In genomic region chr3:107332960-107333380, GRCm38 (mm10) we compare ENCODE assay signal across 7 mouse cellular contexts. TPM values are rescaled to one million over a fixed set of nuclear protein-coding genes. Genes with fewer than 3 reads are reported as not detected.
DNase-seq lines count a peak whose midpoint lies in the region; ATAC-seq and TF ChIP-seq lines count a peak whose summit lies in the region.

No protein-coding gene starts in this region.

- peak overlapping the region; percentile 95 for H3K4me3 ChIP-seq in embryonic facial prominence, embryonic 11.5 days (ENCODE audit: low read depth, low read length)
- peak overlapping the region; percentile 98 for H3K4me3 ChIP-seq in intestine, postnatal 0 days (ENCODE audit: low read depth, low read length)
- peak overlapping the region; percentile 97 for H3K4me3 ChIP-seq in midbrain, embryonic 11.5 days (ENCODE audit: low read depth, low read length)

- DNase-seq in adrenal gland, postnatal 25 days, result peak; percentile 89
- DNase-seq in embryonic facial prominence, embryonic 11.5 days (ENCODE audit: low spot score), result peak; percentile 100
- DNase-seq in gonadal fat pad, adult 2 months (ENCODE audit: low read depth), result peak; percentile 98
- peak; percentile 97 for DNase-seq in left cerebral cortex, postnatal 4 days
- DNase-seq in midbrain, embryonic 11.5 days (ENCODE audit: low spot score, missing footprints), result peak; percentile 99
- peak; percentile 100 for DNase-seq in skeletal muscle tissue, adult 2 months (ENCODE audit: low read depth, low spot score)

- H3K36me3 ChIP-seq in embryonic facial prominence, embryonic 11.5 days (replicated peaks; ENCODE audit: control insufficient read depth, insufficient read depth, low read depth, low read length), result peaks cover 5% of the 10 kb centered on the region
- peaks cover 5% of the 10 kb centered on the region; the same call in 1 of the 2 replicates for H3K36me3 ChIP-seq in intestine, postnatal 0 days (ENCODE audit: control insufficient read depth, insufficient read depth)
- H3K36me3 ChIP-seq in midbrain, embryonic 11.5 days (ENCODE audit: control insufficient read depth, insufficient read depth, low read length), result peaks cover 9% of the 10 kb centered on the region

- H3K4me1 ChIP-seq in embryonic facial prominence, embryonic 11.5 days (ENCODE audit: control insufficient read depth, insufficient read depth, low read length), result peaks cover 6% of the 10 kb centered on the region
- peaks cover 6% of the 10 kb centered on the region; the same call in 1 of the 2 replicates for H3K4me1 ChIP-seq in intestine, postnatal 0 days (replicated peaks; ENCODE audit: control insufficient read depth, insufficient read depth, low read length)
- peaks cover 26% of the 10 kb centered on the region for H3K4me1 ChIP-seq in midbrain, embryonic 11.5 days (ENCODE audit: control insufficient read depth, insufficient read depth, low read length)

- H3K9ac ChIP-seq in embryonic facial prominence, embryonic 11.5 days (replicated peaks; ENCODE audit: low read length), result peak overlapping the region; percentile 94
- H3K9ac ChIP-seq in intestine, postnatal 0 days (ENCODE audit: low read depth, low read length), result peak overlapping the region; percentile 96
- H3K9ac ChIP-seq in midbrain, embryonic 11.5 days (ENCODE audit: low read length), result peak overlapping the region; percentile 95

- no peaks in the 10 kb centered on the region for H3K9me3 ChIP-seq in embryonic facial prominence, embryonic 11.5 days (replicated peaks; ENCODE audit: control insufficient read depth, low read length)
- H3K9me3 ChIP-seq in intestine, postnatal 0 days (ENCODE audit: control insufficient read depth), result no peaks in the 10 kb centered on the region
- no peaks in the 10 kb centered on the region for H3K9me3 ChIP-seq in midbrain, embryonic 11.5 days (ENCODE audit: control insufficient read depth, low read length)

- intact Hi-C loops in left cerebral cortex, postnatal 4 days (cut with DNase I), result no loop called here

- peak overlapping the region; percentile 97 for H3K27ac ChIP-seq in embryonic facial prominence, embryonic 11.5 days (replicated peaks; ENCODE audit: low read depth, low read length)
- H3K27ac ChIP-seq in intestine, postnatal 0 days (ENCODE audit: low read depth, low read length), result peak overlapping the region; percentile 98
- H3K27ac ChIP-seq in midbrain, embryonic 11.5 days (ENCODE audit: low read depth, low read length), result peak overlapping the region; percentile 97

- ATAC-seq in embryonic facial prominence, embryonic 11.5 days (replicated peaks; ENCODE audit: insufficient number of reproducible peaks, low FRiP score, low TSS enrichment, low read depth), result peak; percentile 96
- peak; percentile 93 for ATAC-seq in intestine, postnatal 0 days
- ATAC-seq in midbrain, embryonic 11.5 days (ENCODE audit: low FRiP score), result peak; percentile 95

- WGBS in embryonic facial prominence, embryonic 11.5 days, result 0% methylated on average over 37 of the region's 37 CpGs
- 0% methylated on average over 37 of the region's 37 CpGs for WGBS in intestine, postnatal 0 days
- under 1% methylated on average over 37 of the region's 37 CpGs for WGBS in midbrain, embryonic 11.5 days

- no peak for TF ChIP-seq CTCF in intestine, postnatal 0 days (IDR thresholded peaks at IDR 0.05; ENCODE audit: low read depth)

- peak overlapping the region; percentile 74; the same call in 1 of the 2 replicates for H3K4me2 ChIP-seq in embryonic facial prominence, embryonic 11.5 days (ENCODE audit: low read depth, low read length)
- H3K4me2 ChIP-seq in intestine, postnatal 0 days (replicated peaks; ENCODE audit: low read depth), result peak overlapping the region; percentile 80
- peak overlapping the region; percentile 78; the same call in 1 of the 2 replicates for H3K4me2 ChIP-seq in midbrain, embryonic 11.5 days

- H3K27me3 ChIP-seq in embryonic facial prominence, embryonic 11.5 days (ENCODE audit: control insufficient read depth, insufficient read depth, low read length), result no peaks in the 10 kb centered on the region
- no peaks in the 10 kb centered on the region for H3K27me3 ChIP-seq in intestine, postnatal 0 days (replicated peaks; ENCODE audit: control insufficient read depth, insufficient read depth, low read length)
- H3K27me3 ChIP-seq in midbrain, embryonic 11.5 days (ENCODE audit: control insufficient read depth, insufficient read depth, low read length), result no peaks in the 10 kb centered on the region

RNA-seq across cellular contexts. Expression of gene Rbm15, which starts 0.5 kb away (rescaled TPM):
- 40.8 and 43.7 TPM in 2 replicates for total RNA-seq in adrenal gland, postnatal 25 days (2021)
- 19.0 and 20.6 TPM in 2 replicates for polyA plus RNA-seq in embryonic facial prominence, embryonic 11.5 days (2014; fragmentation: Nextera tagmentation; extraction: Ambion mirVana)
- 6.4 and 8.5 TPM in 2 replicates for polyA plus RNA-seq in gonadal fat pad, adult 2 months (2012; rRNA removed)
- 8.0 and 9.5 TPM in 2 replicates for polyA plus RNA-seq in intestine, postnatal 0 days (2015; fragmentation: Nextera tagmentation; extraction: Ambion mirVana)
- total RNA-seq in left cerebral cortex, postnatal 4 days (2021), result 10 to 100 TPM; 24.3 to 24.6 TPM
- 19.9 and 20.6 TPM in 2 replicates for polyA plus RNA-seq in midbrain, embryonic 11.5 days (2014; fragmentation: Nextera tagmentation; extraction: Ambion mirVana)

RNA-seq across cellular contexts. Expression of gene Slc16a4, which starts 41.9 kb away (rescaled TPM):
- total RNA-seq in adrenal gland, postnatal 25 days (2021), result 0.36 and 0.52 TPM in 2 replicates
- 2.1 and 3.4 TPM in 2 replicates for polyA plus RNA-seq in embryonic facial prominence, embryonic 11.5 days (2014; fragmentation: Nextera tagmentation; extraction: Ambion mirVana)
- 2.4 and 2.7 TPM in 2 replicates for polyA plus RNA-seq in gonadal fat pad, adult 2 months (2012; rRNA removed)
- 0.83 and 1.6 TPM in 2 replicates for polyA plus RNA-seq in intestine, postnatal 0 days (2015; fragmentation: Nextera tagmentation; extraction: Ambion mirVana)
- 1 to 10 TPM; 1.0 to 1.3 TPM for total RNA-seq in left cerebral cortex, postnatal 4 days (2021)
- polyA plus RNA-seq in midbrain, embryonic 11.5 days (2014; fragmentation: Nextera tagmentation; extraction: Ambion mirVana), result 1.8 and 2.2 TPM in 2 replicates

RNA-seq across cellular contexts. Expression of gene Lamtor5, which starts 54.3 kb away (rescaled TPM):
- total RNA-seq in adrenal gland, postnatal 25 days (2021), result 74.6 and 91.9 TPM in 2 replicates
- polyA plus RNA-seq in embryonic facial prominence, embryonic 11.5 days (2014; fragmentation: Nextera tagmentation; extraction: Ambion mirVana), result 186 and 191 TPM in 2 replicates
- 116 and 121 TPM in 2 replicates for polyA plus RNA-seq in gonadal fat pad, adult 2 months (2012; rRNA removed)
- polyA plus RNA-seq in intestine, postnatal 0 days (2015; fragmentation: Nextera tagmentation; extraction: Ambion mirVana), result 206 and 210 TPM in 2 replicates
- 10 to 100 TPM; 57.9 to 64.0 TPM for total RNA-seq in left cerebral cortex, postnatal 4 days (2021)
- 195 and 198 TPM in 2 replicates for polyA plus RNA-seq in midbrain, embryonic 11.5 days (2014; fragmentation: Nextera tagmentation; extraction: Ambion mirVana)

Comparison
In these comparisons a context has a peak if more than half of its experiments do, and no peak if none do; other contexts are left out.
1. Peak in every context shown above with its lines: DNase-seq, ATAC-seq, H3K4me3 ChIP-seq and H3K27ac ChIP-seq.